ENCODE assay signal across 9 mouse cellular contexts in genomic region chr10:63377468-63377867, GRCm38 (mm10). TPM values are rescaled to one million over a fixed set of nuclear protein-coding genes. Genes with fewer than 3 reads are reported as not detected.
DNase-seq lines count a peak whose midpoint lies in the region; ATAC-seq and TF ChIP-seq lines count a peak whose summit lies in the region.
"Had no signal": no experiment of that assay in that cellular context is flagged by ENCODE, and none has a peak within 500 bp of the region (broad histone marks: within the 10 kb centered on the region; RNA-seq: fewer than 3 reads in every experiment).

No protein-coding gene starts in this region.

- 0 out of 2 replicates have a peak, but pooled peaks have one; percentile 30 for ATAC-seq in lung, embryonic 14.5 days (ENCODE audit: insufficient read depth)

- TF ChIP-seq EP300 in MEL (IDR thresholded peaks at IDR 0.05; ENCODE audit: low read depth in 1 of 2, low read length in 2 of 2): no peak

- TF ChIP-seq POLR2A in MEL (IDR thresholded peaks at IDR 0.05; ENCODE audit: control insufficient read depth in 1 of 2, insufficient read depth in 1 of 2, low read depth in 1 of 2, low read length in 2 of 2, poor library complexity in 1 of 2): no peak
- no peak for TF ChIP-seq POLR2A in cerebellum, adult 2 months (IDR thresholded peaks at IDR 0.05; ENCODE audit: borderline replicate concordance, insufficient read depth, low read length)

- peaks cover 0 to 3% of the 10 kb centered on the region in 2 experiments; a peak in 1 of 4 replicates for H3K36me3 ChIP-seq in MEL (ENCODE audit: control insufficient read depth in 1 of 2, insufficient read depth in 2 of 2, low read length in 2 of 2)
- no peaks in the 10 kb centered on the region for H3K36me3 ChIP-seq in lung, embryonic 14.5 days (ENCODE audit: insufficient read depth)

- H3K27me3 ChIP-seq in MEL (ENCODE audit: control insufficient read depth in 1 of 2, insufficient read depth in 2 of 2, low read length in 2 of 2): no peaks in the 10 kb centered on the region; a peak in 1 of 4 replicates
- no peaks in the 10 kb centered on the region for H3K27me3 ChIP-seq in cerebellum, adult 2 months (ENCODE audit: control insufficient read depth, insufficient read depth, low read length)
- H3K27me3 ChIP-seq in lung, embryonic 14.5 days (ENCODE audit: insufficient read depth, low read length): 0 out of 2 replicates have a peak, but pooled peaks cover 4% of the 10 kb centered on the region

- H3K9me3 ChIP-seq in MEL (replicated peaks; ENCODE audit: insufficient read depth, low read length): no peaks in the 10 kb centered on the region
- no peaks in the 10 kb centered on the region for H3K9me3 ChIP-seq in lung, embryonic 14.5 days (ENCODE audit: low read depth, low read length)

- DNase-seq in A20 (ENCODE audit: low read depth, low spot score): peak; percentile 77
- DNase-seq in MEL (ENCODE audit: low read depth, low spot score): peak; percentile 84
- peak; percentile 61 to 62 for DNase-seq in cerebellum, adult 2 months
- DNase-seq in frontal cortex, postnatal 36 days (ENCODE audit: low spot score in 2 of 2): peak; percentile 51 to 69
- peak; percentile 59 to 68 for DNase-seq in kidney, postnatal 25 days
- peak; percentile 90 for DNase-seq in lung, embryonic 14.5 days
- DNase-seq in ovary, postnatal 10 days (ENCODE audit: low spot score): peak; percentile 17
- peak; percentile 57 for DNase-seq in thymus, postnatal 14 days

- 17% methylated on average over 9 of the region's 9 CpGs for WGBS in cerebellum, adult 2 months
- WGBS in lung, embryonic 14.5 days: 18% methylated on average over 9 of the region's 9 CpGs

- no peak overlapping the region for H3K4me3 ChIP-seq in MEL (ENCODE audit: control insufficient read depth in 1 of 2, insufficient read depth in 1 of 2, low read depth in 2 of 2, low read length in 2 of 2)
- H3K4me3 ChIP-seq in cerebellum, adult 2 months (replicated peaks; ENCODE audit: insufficient read depth, low read depth, low read length): no peak overlapping the region
- H3K4me3 ChIP-seq in lung, embryonic 14.5 days (ENCODE audit: low read depth, low read length): no peak overlapping the region

- H3K4me2 ChIP-seq in lung, embryonic 14.5 days: no peak overlapping the region

- TF ChIP-seq RAD21 in MEL (IDR thresholded peaks at IDR 0.05; ENCODE audit: low read depth, low read length): peak; percentile 92

- no peak overlapping the region for H3K27ac ChIP-seq in MEL (ENCODE audit: control insufficient read depth, low read depth, low read length)
- H3K27ac ChIP-seq in cerebellum, adult 2 months (ENCODE audit: insufficient read depth, low read length): no peak overlapping the region
- no peak overlapping the region for H3K27ac ChIP-seq in lung, embryonic 14.5 days (ENCODE audit: low read depth)

- no peaks in the 10 kb centered on the region for H3K4me1 ChIP-seq in MEL (ENCODE audit: control insufficient read depth in 1 of 2, insufficient read depth in 2 of 2, low read length in 2 of 2)
- H3K4me1 ChIP-seq in cerebellum, adult 2 months (ENCODE audit: control insufficient read depth, insufficient read depth, low read length): no peaks in the 10 kb centered on the region
- H3K4me1 ChIP-seq in lung, embryonic 14.5 days (ENCODE audit: insufficient read depth): no peaks in the 10 kb centered on the region

- no peak overlapping the region for H3K9ac ChIP-seq in MEL (ENCODE audit: control insufficient read depth, low read depth, low read length, poor library complexity, severe bottlenecking)
- H3K9ac ChIP-seq in lung, embryonic 14.5 days: no peak overlapping the region

- H3K79me2 ChIP-seq in MEL (ENCODE audit: control insufficient read depth, insufficient read depth, low read length, poor library complexity): no peaks in the 10 kb centered on the region

- peak; percentile 66 to 85 (median 68) for TF ChIP-seq CTCF in MEL (IDR thresholded peaks at IDR 0.05 in 2 of 3, conservative IDR thresholded peaks at IDR 0.05 in 1 of 3; ENCODE audit: control insufficient read depth in 1 of 3, insufficient read depth in 1 of 3, low read depth in 2 of 3, low read length in 3 of 3, poor library complexity in 1 of 3, severe bottlenecking in 1 of 3)
- TF ChIP-seq CTCF in cerebellum, adult 2 months (IDR thresholded peaks at IDR 0.05; ENCODE audit: borderline replicate concordance, insufficient read depth, low read depth, low read length): peak; percentile 61; the same call in 1 of the 2 replicates
- peak; percentile 92 for TF ChIP-seq CTCF in lung, embryonic 14.5 days (IDR thresholded peaks at IDR 0.05; ENCODE audit: low read depth)

TF ChIP-seq in MEL, 35 proteins besides CTCF, POLR2A, EP300 and RAD21:
- TF ChIP-seq MYB (IDR thresholded peaks at IDR 0.05; ENCODE audit: low read depth, low read length) (no peak), CHD2 (IDR thresholded peaks at IDR 0.05; ENCODE audit: low read length) (no peak), GATA1 (IDR thresholded peaks at IDR 0.05; ENCODE audit: low read depth, low read length) (no peak), NRF1 (IDR thresholded peaks at IDR 0.05; ENCODE audit: insufficient read depth, low read depth, low read length, poor library complexity, severe bottlenecking) (no peak), MXI1 (IDR thresholded peaks at IDR 0.05; ENCODE audit: low read depth, low read length) (no peak), ELF1 (IDR thresholded peaks at IDR 0.05; ENCODE audit: low read depth, low read length) (no peak), MAZ (IDR thresholded peaks at IDR 0.05; ENCODE audit: low read depth, low read length) (no peak), ZC3H11A (IDR thresholded peaks at IDR 0.05; ENCODE audit: low read depth, low read length) (peak; percentile 87), UBTF (IDR thresholded peaks at IDR 0.05; ENCODE audit: borderline replicate concordance, insufficient read depth, low read depth, low read length) (no peak), USF2 (IDR thresholded peaks at IDR 0.05; ENCODE audit: borderline replicate concordance in 1 of 2, insufficient read depth in 1 of 2, low read depth in 1 of 2, low read length in 2 of 2) (no peak), MEF2A (IDR thresholded peaks at IDR 0.05; ENCODE audit: extremely low read depth, insufficient replicate concordance, low read depth, low read length, poor library complexity, severe bottlenecking) (no peak), POLR2AphosphoS5 (IDR thresholded peaks at IDR 0.05; ENCODE audit: borderline replicate concordance, low read depth, low read length) (no peak), POLR2AphosphoS2 (IDR thresholded peaks at IDR 0.05; ENCODE audit: low read length) (no peak), BHLHE40 (IDR thresholded peaks at IDR 0.05; ENCODE audit: borderline replicate concordance, low read depth, low read length) (no peak), TCF12 (IDR thresholded peaks at IDR 0.05; ENCODE audit: low read depth, low read length) (no peak), ZKSCAN1 (IDR thresholded peaks at IDR 0.05; ENCODE audit: low read depth, low read length) (no peak), TBP (IDR thresholded peaks at IDR 0.05; ENCODE audit: low read depth, low read length) (no peak), KAT2A (conservative IDR thresholded peaks at IDR 0.05; ENCODE audit: low read depth, low read length) (no peak), NELFE (IDR thresholded peaks at IDR 0.05; ENCODE audit: low read depth, low read length) (no peak), ZNF384 (IDR thresholded peaks at IDR 0.05; ENCODE audit: low read depth, low read length) (peak; percentile 92), MYC (IDR thresholded peaks at IDR 0.05; ENCODE audit: low read depth, low read length) (peak; percentile 66; the same call in 1 of the 2 replicates), SIN3A (IDR thresholded peaks at IDR 0.05; ENCODE audit: low read length) (peak; percentile 52; the same call in 1 of the 2 replicates), USF1 (IDR thresholded peaks at IDR 0.05; ENCODE audit: low read depth, low read length) (no peak), SMC3 (IDR thresholded peaks at IDR 0.05; ENCODE audit: low read depth, low read length) (peak; percentile 78), ETS1 (IDR thresholded peaks at IDR 0.05; ENCODE audit: low read depth, low read length) (no peak)

RNA-seq across cellular contexts. Expression of gene Sirt1, which starts 4.0 kb away (rescaled TPM):
- total RNA-seq in MEL (2012; rRNA removed): 9.1 and 13.2 TPM in 2 replicates
- polyA plus RNA-seq in MEL (2012; ENCODE audit: insufficient read depth in 1 of 2, insufficient read length in 2 of 2, low read depth in 1 of 2, low replicate concordance in 2 of 2, missing spikeins in 1 of 2): 10 to 100 TPM in 1 of 2 experiments, not detected in 1; 19.8 TPM
- polyA plus RNA-seq in cerebellum, adult 2 months (2012; rRNA removed): 15.3 and 17.2 TPM in 2 replicates
- polyA plus RNA-seq in lung, embryonic 14.5 days (2014; fragmentation: Nextera tagmentation; extraction: Ambion mirVana): 8.5 and 11.2 TPM in 2 replicates

RNA-seq across cellular contexts. Expression of gene Dnajc12, which starts 4.8 kb away (rescaled TPM):
- total RNA-seq in MEL (2012; rRNA removed): 2.7 and 2.9 TPM in 2 replicates
- polyA plus RNA-seq in MEL (2012; ENCODE audit: insufficient read depth in 1 of 2, insufficient read length in 2 of 2, low read depth in 1 of 2, low replicate concordance in 2 of 2, missing spikeins in 1 of 2): 1 to 10 TPM in 1 of 2 experiments, not detected in 1; 7.3 TPM
- 32.1 and 34.2 TPM in 2 replicates for polyA plus RNA-seq in cerebellum, adult 2 months (2012; rRNA removed)
- polyA plus RNA-seq in lung, embryonic 14.5 days (2014; fragmentation: Nextera tagmentation; extraction: Ambion mirVana): 10.6 and 10.8 TPM in 2 replicates

RNA-seq across cellular contexts. Expression of gene Gm7075, which starts 44.1 kb away (rescaled TPM):
- total RNA-seq in MEL (2012; rRNA removed): not detected in 2 replicates
- not detected for polyA plus RNA-seq in MEL (2012; ENCODE audit: insufficient read depth in 1 of 2, insufficient read length in 2 of 2, low read depth in 1 of 2, low replicate concordance in 2 of 2, missing spikeins in 1 of 2)
- polyA plus RNA-seq in cerebellum, adult 2 months (2012; rRNA removed): not detected in 2 replicates
- not detected in 2 replicates for polyA plus RNA-seq in lung, embryonic 14.5 days (2014; fragmentation: Nextera tagmentation; extraction: Ambion mirVana)
- polyA plus RNA-seq: heart, embryonic 14.5 days had no signal

RNA-seq across cellular contexts. Expression of gene Ctnna3, which starts 52.4 kb away (rescaled TPM):
- total RNA-seq in MEL (2012; rRNA removed): not detected in 2 replicates
- polyA plus RNA-seq in MEL (2012; ENCODE audit: insufficient read depth in 1 of 2, insufficient read length in 2 of 2, low read depth in 1 of 2, low replicate concordance in 2 of 2, missing spikeins in 1 of 2): not detected
- polyA plus RNA-seq in cerebellum, adult 2 months (2012; rRNA removed): 3.0 and 3.7 TPM in 2 replicates
- 0.39 TPM in 2 replicates for polyA plus RNA-seq in lung, embryonic 14.5 days (2014; fragmentation: Nextera tagmentation; extraction: Ambion mirVana)

Comparison
In these comparisons a context has a peak if more than half of its experiments do, and no peak if none do; other contexts are left out.
1. DNase-seq: peak in every context shown above with its lines; median percentile 90 in lung, embryonic 14.5 days; 84 in MEL; 77 in A20; 64 in kidney, postnatal 25 days; 62 in cerebellum, adult 2 months; 60 in frontal cortex, postnatal 36 days; 57 in thymus, postnatal 14 days; 17 in ovary, postnatal 10 days.